Mouse (Mus musculus): Measurements from ENCODE around the gene Khdc3. TPM values are rescaled to one million over a fixed set of nuclear protein-coding genes. Genes with fewer than 3 reads are reported as not detected.

Gene Khdc3
- polyA plus RNA-seq, 1 experiment = 2.2 TPM

GRCm38 (mm10) chr9:73082291-73083000 lies 19.2 kb upstream of the Khdc3 start:
- Histone ChIP-seq H3K27me3 (ENCODE audit: control insufficient read depth, insufficient read depth, low read length) (no peaks in the 10 kb centered on the region), H3K27ac (ENCODE audit: control insufficient read depth, insufficient read depth, low read length) (no peak overlapping the region), H3K4me1 (replicated peaks; ENCODE audit: control insufficient read depth, insufficient read depth, low read length) (peaks cover 47% of the 10 kb centered on the region), H3K4me3 (ENCODE audit: control insufficient read depth, insufficient read depth, low read length) (no peak overlapping the region), H3K36me3 (ENCODE audit: control insufficient read depth, insufficient read depth, low read length) (peaks cover under 1% of the 10 kb centered on the region)
- DNase-seq = no peak
- TF ChIP-seq POLR2A (IDR thresholded peaks at IDR 0.05; ENCODE audit: control insufficient read depth, extremely low read depth, insufficient read depth, low read length, poor library complexity) (no peak), CTCF (IDR thresholded peaks at IDR 0.05; ENCODE audit: borderline replicate concordance, control insufficient read depth, extremely low read depth, insufficient read depth, low read length, poor library complexity) (no peak)
- 73% methylated on average over 8 of the region's 8 CpGs for WGBS

GRCm38 (mm10) chr9:73083956-73084355 lies 17.7 kb upstream of the Khdc3 start:
- Histone ChIP-seq H3K27ac (ENCODE audit: control insufficient read depth, insufficient read depth, low read length) (no peak overlapping the region), H3K36me3 (ENCODE audit: control insufficient read depth, insufficient read depth, low read length) (no peaks in the 10 kb centered on the region), H3K4me1 (replicated peaks; ENCODE audit: control insufficient read depth, insufficient read depth, low read length) (peaks cover 60% of the 10 kb centered on the region), H3K4me3 (ENCODE audit: control insufficient read depth, insufficient read depth, low read length) (no peak overlapping the region), H3K27me3 (ENCODE audit: control insufficient read depth, insufficient read depth, low read length) (no peaks in the 10 kb centered on the region)
- no peak for DNase-seq
- WGBS = 67% methylated on average over 6 of the region's 6 CpGs
- TF ChIP-seq CTCF (IDR thresholded peaks at IDR 0.05; ENCODE audit: borderline replicate concordance, control insufficient read depth, extremely low read depth, insufficient read depth, low read length, poor library complexity) = no peak
- no peak for TF ChIP-seq POLR2A (IDR thresholded peaks at IDR 0.05; ENCODE audit: control insufficient read depth, extremely low read depth, insufficient read depth, low read length, poor library complexity)

GRCm38 (mm10) chr9:73085845-73086244 lies 15.8 kb upstream of the Khdc3 start:
- no peaks in the 10 kb centered on the region for H3K36me3 ChIP-seq (ENCODE audit: control insufficient read depth, insufficient read depth, low read length)
- H3K4me3 ChIP-seq (ENCODE audit: control insufficient read depth, insufficient read depth, low read length) = no peak overlapping the region
- WGBS = 35% methylated on average over 6 of the region's 6 CpGs
- H3K27ac ChIP-seq (ENCODE audit: control insufficient read depth, insufficient read depth, low read length) = no peak overlapping the region
- H3K4me1 ChIP-seq (replicated peaks; ENCODE audit: control insufficient read depth, insufficient read depth, low read length) = peaks cover 67% of the 10 kb centered on the region
- no peak for DNase-seq
- H3K27me3 ChIP-seq (ENCODE audit: control insufficient read depth, insufficient read depth, low read length) = no peaks in the 10 kb centered on the region
- no peak for TF ChIP-seq POLR2A (IDR thresholded peaks at IDR 0.05; ENCODE audit: control insufficient read depth, extremely low read depth, insufficient read depth, low read length, poor library complexity)
- TF ChIP-seq CTCF (IDR thresholded peaks at IDR 0.05; ENCODE audit: borderline replicate concordance, control insufficient read depth, extremely low read depth, insufficient read depth, low read length, poor library complexity) = no peak

GRCm38 (mm10) chr9:73087121-73087520 lies 14.5 kb upstream of the Khdc3 start:
- peak overlapping the region; percentile 40; the same call in 1 of the 2 replicates for H3K27ac ChIP-seq (ENCODE audit: control insufficient read depth, insufficient read depth, low read length)

GRCm38 (mm10) chr9:73087581-73087980 lies 14.1 kb upstream of the Khdc3 start:
- DNase-seq = no peak
- H3K4me1 ChIP-seq (replicated peaks; ENCODE audit: control insufficient read depth, insufficient read depth, low read length) = peaks cover 60% of the 10 kb centered on the region
- H3K36me3 ChIP-seq (ENCODE audit: control insufficient read depth, insufficient read depth, low read length) = no peaks in the 10 kb centered on the region
- H3K4me3 ChIP-seq (ENCODE audit: control insufficient read depth, insufficient read depth, low read length) = no peak overlapping the region
- no peaks in the 10 kb centered on the region for H3K27me3 ChIP-seq (ENCODE audit: control insufficient read depth, insufficient read depth, low read length)
- TF ChIP-seq POLR2A (IDR thresholded peaks at IDR 0.05; ENCODE audit: control insufficient read depth, extremely low read depth, insufficient read depth, low read length, poor library complexity) (no peak), CTCF (IDR thresholded peaks at IDR 0.05; ENCODE audit: borderline replicate concordance, control insufficient read depth, extremely low read depth, insufficient read depth, low read length, poor library complexity) (no peak)
- H3K27ac ChIP-seq (ENCODE audit: control insufficient read depth, insufficient read depth, low read length) = peak overlapping the region; percentile 35; the same call in 1 of the 2 replicates
- 6% methylated on average over 5 of the region's 5 CpGs for WGBS

More at GRCm38 (mm10) chr9:73087121-73087520, 14.5 kb upstream of the Khdc3 start:
- TF ChIP-seq CTCF (IDR thresholded peaks at IDR 0.05; ENCODE audit: borderline replicate concordance, control insufficient read depth, extremely low read depth, insufficient read depth, low read length, poor library complexity) (no peak), POLR2A (IDR thresholded peaks at IDR 0.05; ENCODE audit: control insufficient read depth, extremely low read depth, insufficient read depth, low read length, poor library complexity) (no peak)
- H3K4me1 ChIP-seq (replicated peaks; ENCODE audit: control insufficient read depth, insufficient read depth, low read length) = peaks cover 65% of the 10 kb centered on the region
- H3K36me3 ChIP-seq (ENCODE audit: control insufficient read depth, insufficient read depth, low read length) = no peaks in the 10 kb centered on the region
- no peak overlapping the region for H3K4me3 ChIP-seq (ENCODE audit: control insufficient read depth, insufficient read depth, low read length)
- no peaks in the 10 kb centered on the region for H3K27me3 ChIP-seq (ENCODE audit: control insufficient read depth, insufficient read depth, low read length)
- DNase-seq = no peak
- WGBS = 39% methylated on average over 8 of the region's 8 CpGs

GRCm38 (mm10) chr9:73089222-73089920 lies 12.3 kb upstream of the Khdc3 start:
- no peaks in the 10 kb centered on the region for H3K36me3 ChIP-seq (ENCODE audit: control insufficient read depth, insufficient read depth, low read length)
- no peaks in the 10 kb centered on the region for H3K27me3 ChIP-seq (ENCODE audit: control insufficient read depth, insufficient read depth, low read length)
- no peak overlapping the region for H3K4me3 ChIP-seq (ENCODE audit: control insufficient read depth, insufficient read depth, low read length)
- WGBS = 4% methylated on average over 16 of the region's 16 CpGs
- H3K27ac ChIP-seq (ENCODE audit: control insufficient read depth, insufficient read depth, low read length) = peak overlapping the region; percentile 81
- TF ChIP-seq POLR2A (IDR thresholded peaks at IDR 0.05; ENCODE audit: control insufficient read depth, extremely low read depth, insufficient read depth, low read length, poor library complexity) = no peak
- TF ChIP-seq CTCF (IDR thresholded peaks at IDR 0.05; ENCODE audit: borderline replicate concordance, control insufficient read depth, extremely low read depth, insufficient read depth, low read length, poor library complexity) = no peak
- peak; percentile 55 for DNase-seq
- H3K4me1 ChIP-seq (replicated peaks; ENCODE audit: control insufficient read depth, insufficient read depth, low read length) = peaks cover 50% of the 10 kb centered on the region
